Mouse (Mus musculus) neural tube, embryonic 14.5 days (tissue): ENCODE measurements around the gene Arhgap9. TPM values are rescaled to one million over a fixed set of nuclear protein-coding genes. Genes with fewer than 3 reads are reported as not detected.

Experiments used
- ATAC-seq: fragments of 200-750 bp; cut with Nextera tagmentation; 2 replicates; pipeline ENCODE4 v1.8.0; 2017; ENCODE audit warnings: low read depth, mild to moderate bottlenecking, moderate TSS enrichment, moderate library complexity
- H3K27ac ChIP-seq: fragments of 300-500 bp; sonication (generic); 2 replicates; pipeline ENCODE4 v1.5.1; 2014; ENCODE audit warnings: low read depth, mild to moderate bottlenecking, control low read depth, low read length, moderate library complexity, mixed read lengths
- H3K27me3 ChIP-seq: fragments of 300-500 bp; sonication (generic); 2 replicates; pipeline ENCODE4 v1.6.1; 2014; ENCODE audit warnings: low read length; ENCODE audit not compliant: control insufficient read depth, insufficient read depth
- H3K36me3 ChIP-seq: fragments of 300-500 bp; sonication (generic); 2 replicates; pipeline ENCODE4 v1.6.1; 2014; ENCODE audit warnings: low read length, mixed read lengths; ENCODE audit not compliant: control insufficient read depth, insufficient read depth
- H3K4me1 ChIP-seq: fragments of 300-500 bp; sonication (generic); 2 replicates; pipeline ENCODE4 v1.6.1; 2014; ENCODE audit warnings: low read length; ENCODE audit not compliant: control insufficient read depth, insufficient read depth
- H3K4me2 ChIP-seq: fragments of 300-500 bp; sonication (generic); 2 replicates; pipeline ENCODE4 v1.6.1; 2014; ENCODE audit warnings: mild to moderate bottlenecking, low read depth, low read length, control low read depth
- H3K4me3 ChIP-seq: fragments of 300-500 bp; sonication (generic); 2 replicates; pipeline ENCODE4 v1.5.1; 2014; ENCODE audit warnings: low read depth, low read length, control low read depth, mixed read lengths
- H3K9ac ChIP-seq: fragments of 300-500 bp; sonication (generic); replicated peaks from 2 replicates; pipeline ENCODE4 v1.6.1; 2014; ENCODE audit warnings: low read depth, mild to moderate bottlenecking, control low read depth, low read length, mixed read lengths
- H3K9me3 ChIP-seq: fragments of 300-500 bp; sonication (generic); 2 replicates; pipeline ENCODE4 v1.6.1; 2016; ENCODE audit warnings: low read length; ENCODE audit not compliant: control insufficient read depth
- WGBS: fragments of 180-500 bp; shearing (Covaris S2); extraction: QIAGEN DNeasy Blood & Tissue Kit; methylation state at CpG from one replicate; pipeline ENCODE4 v1.1.7; 2014; 5-methylcytosine and 5-hydroxymethylcytosine counted together
- polyA plus RNA-seq: library from polyadenylated mRNA; unstranded; fragments of >200 nt; fragmentation: Nextera tagmentation; extraction: Ambion mirVana; gene quantifications from 2 replicates; pipeline ENCODE4 v1.2.1, GENCODE M21; 2014

The Arhgap9 gene
- polyA plus RNA-seq, 1 experiment from 2014 or later, result 0.42 TPM

- 0% methylated on average over 44 of the region's 47 CpGs for WGBS
- peaks cover 39% of the 10 kb centered on the region for H3K4me1 ChIP-seq
- peak overlapping the region; percentile 64 for H3K4me3 ChIP-seq
These were observed 31.3 kb upstream of the Arhgap9 start for GRCm38 (mm10) chr10:127290307-127290929.

GRCm38 (mm10) chr10:127290930-127291880 lies 30.6 kb upstream of the Arhgap9 start:
- H3K4me1 ChIP-seq, result peaks cover 33% of the 10 kb centered on the region
- peak overlapping the region; percentile 91 for H3K4me2 ChIP-seq
- peak overlapping the region; percentile 58 for H3K9ac ChIP-seq
- no peaks in the 10 kb centered on the region for H3K27me3 ChIP-seq
- peak; percentile 35 for ATAC-seq
- H3K27ac ChIP-seq, result peak overlapping the region; percentile 96
- H3K4me3 ChIP-seq, result peak overlapping the region; percentile 64
- WGBS, result 1% methylated on average over 19 of the region's 19 CpGs
- H3K36me3 ChIP-seq, result peaks cover 19% of the 10 kb centered on the region
- H3K9me3 ChIP-seq, result no peaks in the 10 kb centered on the region

More at GRCm38 (mm10) chr10:127290307-127290929, 31.3 kb upstream of the Arhgap9 start:
- Histone ChIP-seq H3K4me2 (peak overlapping the region; percentile 91), H3K36me3 (peaks cover 21% of the 10 kb centered on the region), H3K27ac (peak overlapping the region; percentile 96), H3K27me3 (no peaks in the 10 kb centered on the region), H3K9me3 (no peaks in the 10 kb centered on the region), H3K9ac (peak overlapping the region; percentile 58)
- peak; percentile 91 for ATAC-seq

- no peak overlapping the region for H3K27ac ChIP-seq
- H3K9me3 ChIP-seq, result no peaks in the 10 kb centered on the region
- WGBS, result 57% methylated on average over 5 of the region's 5 CpGs
- peak overlapping the region; percentile 91 for H3K4me2 ChIP-seq
- peaks cover 24% of the 10 kb centered on the region for H3K4me1 ChIP-seq
- H3K36me3 ChIP-seq, result peaks cover 25% of the 10 kb centered on the region
- ATAC-seq, result no peak
- no peaks in the 10 kb centered on the region for H3K27me3 ChIP-seq
- H3K9ac ChIP-seq, result 0 out of 2 replicates have a peak overlapping the region, but pooled peaks have one; percentile 29
- H3K4me3 ChIP-seq, result peak overlapping the region; percentile 64
These were observed 29.7 kb upstream of the Arhgap9 start for GRCm38 (mm10) chr10:127291881-127292638.

GRCm38 (mm10) chr10:127292987-127293538 lies 28.7 kb upstream of the Arhgap9 start:
- H3K4me2 ChIP-seq, result no peak overlapping the region
- no peak for ATAC-seq
- H3K9ac ChIP-seq, result no peak overlapping the region

GRCm38 (mm10) chr10:127293590-127294113 lies 28.1 kb upstream of the Arhgap9 start:
- 75% methylated on average over 3 of the region's 3 CpGs for WGBS
- Histone ChIP-seq H3K36me3 (peaks cover 39% of the 10 kb centered on the region), H3K9me3 (no peaks in the 10 kb centered on the region), H3K27me3 (no peaks in the 10 kb centered on the region), H3K4me1 (peaks cover 14% of the 10 kb centered on the region), H3K9ac (no peak overlapping the region), H3K27ac (no peak overlapping the region), H3K4me3 (no peak overlapping the region), H3K4me2 (no peak overlapping the region)
- ATAC-seq, result no peak

More at GRCm38 (mm10) chr10:127292987-127293538, 28.7 kb upstream of the Arhgap9 start:
- no peaks in the 10 kb centered on the region for H3K27me3 ChIP-seq
- H3K27ac ChIP-seq, result no peak overlapping the region
- peaks cover 14% of the 10 kb centered on the region for H3K4me1 ChIP-seq
- H3K36me3 ChIP-seq, result peaks cover 35% of the 10 kb centered on the region
- 91% methylated on average over 6 of the region's 6 CpGs for WGBS
- H3K4me3 ChIP-seq, result no peak overlapping the region
- no peaks in the 10 kb centered on the region for H3K9me3 ChIP-seq

- peaks cover 50% of the 10 kb centered on the region for H3K36me3 ChIP-seq
- no peak overlapping the region for H3K27ac ChIP-seq
- ATAC-seq, result no peak
- no peak overlapping the region for H3K4me2 ChIP-seq
- H3K9ac ChIP-seq, result no peak overlapping the region
- H3K9me3 ChIP-seq, result no peaks in the 10 kb centered on the region
- H3K4me1 ChIP-seq, result peaks cover 11% of the 10 kb centered on the region
- H3K27me3 ChIP-seq, result no peaks in the 10 kb centered on the region
- 95% methylated on average over 10 of the region's 10 CpGs for WGBS
- no peak overlapping the region for H3K4me3 ChIP-seq
These were observed 26.8 kb upstream of the Arhgap9 start for GRCm38 (mm10) chr10:127294895-127295510.

GRCm38 (mm10) chr10:127295986-127296794 lies 25.6 kb upstream of the Arhgap9 start:
- H3K36me3 ChIP-seq, result peaks cover 62% of the 10 kb centered on the region
- WGBS, result 93% methylated on average over 24 of the region's 24 CpGs
- ATAC-seq, result no peak

More at GRCm38 (mm10) chr10:127295986-127296794, 25.6 kb upstream of the Arhgap9 start:
- Histone ChIP-seq H3K4me3 (no peak overlapping the region), H3K9ac (no peak overlapping the region), H3K9me3 (no peaks in the 10 kb centered on the region), H3K27me3 (no peaks in the 10 kb centered on the region), H3K4me1 (peaks cover 11% of the 10 kb centered on the region), H3K27ac (no peak overlapping the region), H3K4me2 (no peak overlapping the region)
